Mouse (Mus musculus) spleen, postnatal 4 days (tissue): Measurements from ENCODE around the gene Dscam.
A peak's percentile ranks its signal among the peaks of the same experiment; 100 is the strongest.
"Not testable (repeated sequence)": the region's sequence is repeated elsewhere in the genome, so short reads cannot be mapped to it uniquely, and the experiment has no call there.

Experiments used
- DNase-seq, 2 experiments: peaks; one replicate each; pipeline ENCODE4 v3.0.0; 2022; ENCODE audit warnings: low spot score in 2 of 2

Dscam gene

GRCm38 (mm10) chr16:96888036-96888435 is 282.5 kb downstream of the Dscam start:
- DNase-seq = no peak

- no peak for DNase-seq
These were observed 284.7 kb downstream of the Dscam start for GRCm38 (mm10) chr16:96885817-96886216.

GRCm38 (mm10) chr16:96884590-96884989 is 286.0 kb downstream of the Dscam start:
- not testable (repeated sequence) for DNase-seq

- DNase-seq = no peak
These were observed 293.3 kb downstream of the Dscam start for GRCm38 (mm10) chr16:96877271-96877670.

- no peak for DNase-seq
These were observed 297.8 kb downstream of the Dscam start for GRCm38 (mm10) chr16:96872799-96873198.

GRCm38 (mm10) chr16:96857571-96857970 is 313.0 kb downstream of the Dscam start:
- DNase-seq = no peak

- DNase-seq = no peak
These were observed 315.5 kb downstream of the Dscam start for GRCm38 (mm10) chr16:96855060-96855459.

GRCm38 (mm10) chr16:96852383-96852782 is 318.2 kb downstream of the Dscam start:
- DNase-seq = no peak

- DNase-seq = no peak
These were observed 321.6 kb downstream of the Dscam start for GRCm38 (mm10) chr16:96848916-96849315.

GRCm38 (mm10) chr16:96846585-96846984 is 324.0 kb downstream of the Dscam start:
- DNase-seq = no peak

- DNase-seq = no peak
These were observed 324.4 kb downstream of the Dscam start for GRCm38 (mm10) chr16:96846113-96846512.

GRCm38 (mm10) chr16:96845475-96846098 is 325.0 kb downstream of the Dscam start:
- DNase-seq = no peak

- no peak for DNase-seq
These were observed 326.7 kb downstream of the Dscam start for GRCm38 (mm10) chr16:96843691-96844400.

GRCm38 (mm10) chr16:96842829-96843360 is 327.7 kb downstream of the Dscam start:
- DNase-seq = no peak

GRCm38 (mm10) chr16:96819649-96820048 is 350.9 kb downstream of the Dscam start:
- peak; percentile 24 to 73 for DNase-seq

- no peak for DNase-seq
These were observed 364.3 kb downstream of the Dscam start for GRCm38 (mm10) chr16:96806298-96806697.

GRCm38 (mm10) chr16:96802636-96803035 is 367.9 kb downstream of the Dscam start:
- DNase-seq = no peak

GRCm38 (mm10) chr16:96801650-96802237 is 368.8 kb downstream of the Dscam start:
- no peak for DNase-seq

GRCm38 (mm10) chr16:96795431-96795830 is 375.1 kb downstream of the Dscam start:
- DNase-seq = no peak

GRCm38 (mm10) chr16:96791307-96791706 is 379.2 kb downstream of the Dscam start:
- no peak for DNase-seq

- DNase-seq = no peak
These were observed 382.3 kb downstream of the Dscam start for GRCm38 (mm10) chr16:96788286-96788685.

- DNase-seq = peak in 1 of 2 experiments; percentile 13
These were observed 391.5 kb downstream of the Dscam start for GRCm38 (mm10) chr16:96779021-96779420.

GRCm38 (mm10) chr16:96774245-96774644 is 396.3 kb downstream of the Dscam start:
- no peak for DNase-seq
